8 mouse cellular contexts compared by ENCODE assay signal in genomic region chr8:120538397-120539240, GRCm38 (mm10). TPM values are rescaled to one million over a fixed set of nuclear protein-coding genes. Genes with fewer than 3 reads are reported as not detected.
DNase-seq lines count a peak whose midpoint lies in the region; ATAC-seq and TF ChIP-seq lines count a peak whose summit lies in the region.

No protein-coding gene starts in this region.

- H3K4me3 ChIP-seq in ES-E14 (ENCODE audit: insufficient read depth in 1 of 2, low read depth in 1 of 2, low read length in 2 of 2, poor library complexity in 1 of 2, severe bottlenecking in 1 of 2) (peak overlapping the region; percentile 76 to 93), macrophage (ENCODE audit: inconsistent target) (peak overlapping the region; percentile 60)
- H3K4me3 ChIP-seq in forebrain, embryonic 12.5 days (replicated peaks): peak overlapping the region; percentile 68
- peak overlapping the region; percentile 67 for H3K4me3 ChIP-seq in left cerebral cortex, adult 2 months

- peak overlapping the region; percentile 93 for H3K4me2 ChIP-seq in forebrain, embryonic 12.5 days

- H3K9me3 ChIP-seq in ES-E14 (ENCODE audit: control insufficient read depth, insufficient read depth, low read depth, low read length): no peaks in the 10 kb centered on the region
- H3K9me3 ChIP-seq in forebrain, embryonic 12.5 days: no peaks in the 10 kb centered on the region

- DNase-seq in ES-E14 (ENCODE audit: low read depth, low spot score): peak; percentile 56
- peak; percentile 74 for DNase-seq in c-Kit-positive CD71-negative TER-119-negative erythroid progenitor cells, embryonic 14.5 days (ENCODE audit: low read depth)
- peak; percentile 79 for DNase-seq in heart, postnatal 4 days
- peak; percentile 72 to 74 for DNase-seq in left cerebral cortex, adult 2 months (ENCODE audit: extremely low spot score in 1 of 2, low spot score in 2 of 2)
- DNase-seq in right cerebral cortex, postnatal 10 days (ENCODE audit: low spot score in 2 of 2): peak; percentile 71 to 72
- peak; percentile 43 for DNase-seq in urinary bladder, postnatal 10 days (ENCODE audit: low spot score)

- intact Hi-C loops in left cerebral cortex, adult 2 months (cut with DNase I): loop anchor here (5.0 kb wide), 3 partner anchors 121 to 236 kb away; no protein-coding TSS in a partner anchor

- H3K79me2 ChIP-seq in macrophage (ENCODE audit: inconsistent target): peaks cover 39% of the 10 kb centered on the region

- no peak for TF ChIP-seq CTCF in left cerebral cortex, adult 2 months (IDR thresholded peaks at IDR 0.05)

- in situ Hi-C loops in ES-E14 (cut with MboI; ENCODE audit: low sequenced_read_pairs in 2 of 2, unreplicated experiment in 2 of 2): no loop called here

- peaks cover 3% of the 10 kb centered on the region; the same call in 1 of the 2 replicates for H3K36me3 ChIP-seq in ES-E14 (ENCODE audit: control insufficient read depth, insufficient read depth, low read length, poor library complexity, severe bottlenecking)
- H3K36me3 ChIP-seq in forebrain, embryonic 12.5 days (replicated peaks): no peaks in the 10 kb centered on the region
- no peaks in the 10 kb centered on the region for H3K36me3 ChIP-seq in macrophage (ENCODE audit: inconsistent target)

- ATAC-seq in forebrain, embryonic 12.5 days (ENCODE audit: low FRiP score): peak; percentile 28

- 0 out of 2 replicates have a peak, but pooled peaks cover 11% of the 10 kb centered on the region for H3K27me3 ChIP-seq in forebrain, embryonic 12.5 days

- peak overlapping the region; percentile 84 for H3K9ac ChIP-seq in ES-E14 (ENCODE audit: insufficient read depth, low read depth, low read length, poor library complexity, severe bottlenecking)
- H3K9ac ChIP-seq in forebrain, embryonic 12.5 days: peak overlapping the region; percentile 85

- H3K27ac ChIP-seq in ES-E14 (ENCODE audit: insufficient read depth, low read depth, low read length, poor library complexity, severe bottlenecking) (0 out of 2 replicates have a peak overlapping the region, but pooled peaks have one; percentile 76), macrophage (peak overlapping the region; percentile 99)
- peak overlapping the region; percentile 99 for H3K27ac ChIP-seq in forebrain, embryonic 12.5 days
- H3K27ac ChIP-seq in left cerebral cortex, adult 2 months: peak overlapping the region; percentile 93

- under 1% methylated on average over 37 of the region's 37 CpGs for WGBS in forebrain, embryonic 12.5 days
- under 1% methylated on average over 37 of the region's 37 CpGs for WGBS in macrophage (ENCODE audit: missing documents)

- peaks cover 2 to 44% of the 10 kb centered on the region in 2 experiments; a peak in 3 of 4 replicates for H3K4me1 ChIP-seq in ES-E14 (ENCODE audit: control insufficient read depth in 2 of 2, insufficient read depth in 2 of 2, low read length in 2 of 2, poor library complexity in 1 of 2)
- H3K4me1 ChIP-seq in forebrain, embryonic 12.5 days: peaks cover 98% of the 10 kb centered on the region

TF ChIP-seq in ES-E14, 5 proteins besides CTCF, POLR2A, EP300 and RAD21:
- no peak for TF ChIP-seq ZC3H11A (IDR thresholded peaks at IDR 0.05; ENCODE audit: borderline replicate concordance, low read depth, low read length)
- no peak for TF ChIP-seq MAFK (IDR thresholded peaks at IDR 0.05; ENCODE audit: insufficient read depth, low read depth, low read length)
- no peak for TF ChIP-seq CHD2 (IDR thresholded peaks at IDR 0.05; ENCODE audit: low read depth, low read length)
- TF ChIP-seq ZNF384 (IDR thresholded peaks at IDR 0.05; ENCODE audit: low read depth, low read length): no peak
- no peak for TF ChIP-seq HCFC1 (IDR thresholded peaks at IDR 0.05; ENCODE audit: borderline replicate concordance, insufficient read depth, low read length)

RNA-seq across cellular contexts. Expression of gene Gins2, which starts 50.5 kb away (rescaled TPM):
- 47.0 and 56.2 TPM in 2 replicates for total RNA-seq in ES-E14 (2012; rRNA removed)
- polyA plus RNA-seq in forebrain, embryonic 12.5 days (2016; fragmentation: Nextera tagmentation; extraction: Ambion mirVana): 83.2 and 84.8 TPM in 2 replicates
- total RNA-seq in heart, postnatal 4 days (2021): 10 to 100 TPM; 42.0 to 43.2 TPM
- total RNA-seq in left cerebral cortex, adult 2 months (2021): 1 to 10 TPM; 1.0 to 2.9 TPM
- 1 to 10 TPM in 24 of 26 experiments, under 1 TPM in 2; 0.20 to 6.5 (median 1.9) TPM for total RNA-seq in macrophage (2018; cell fraction: chromatin; rRNA removed)
- total RNA-seq in macrophage (2018; cell fraction: cytosol; rRNA removed): 10 to 100 TPM in 5 of 26 experiments, 1 to 10 TPM in 21; 4.8 to 13.4 (median 7.2) TPM
- total RNA-seq in macrophage (2018; cell fraction: nucleus; rRNA removed): 10 to 100 TPM in 1 of 26 experiments, 1 to 10 TPM in 25; 1.0 to 11.4 (median 2.4) TPM
- polyA plus RNA-seq in macrophage (2018): 6.0 to 52.8 TPM (median 6.1 TPM) in 3 replicates

Comparison
In these comparisons a context has a peak if more than half of its experiments do, and no peak if none do; other contexts are left out.
1. Peak in every context shown above with its lines: DNase-seq, ATAC-seq, H3K4me3 ChIP-seq and H3K27ac ChIP-seq.
2. RNA of gene Gins2, which starts 50.5 kb away (total RNA-seq): 47.0 to 56.2 TPM in ES-E14 and 42.0 to 43.2 TPM in heart, postnatal 4 days; 1.0 to 2.9 TPM in left cerebral cortex, adult 2 months; every median in the first group is over 10 times any median in the second.